Mouse (Mus musculus) kidney, embryonic 15.5 days (tissue): Measurements from ENCODE around the gene Cpped1. TPM values are rescaled to one million over a fixed set of nuclear protein-coding genes. Genes with fewer than 3 reads are reported as not detected.

ENCODE experiments used
- ATAC-seq: fragments of 200-750 bp; cut with Nextera tagmentation; replicated peaks from 2 replicates; pipeline ENCODE4 v1.8.0; 2017; ENCODE audit warnings: moderate TSS enrichment; ENCODE audit not compliant: low FRiP score
- H3K27ac ChIP-seq: fragments of 300-500 bp; sonication (generic); 2 replicates; pipeline ENCODE4 v1.5.1; 2015; ENCODE audit warnings: mild to moderate bottlenecking, inconsistent platforms
- H3K27me3 ChIP-seq: fragments of 300-500 bp; sonication (generic); 2 replicates; pipeline ENCODE4 v1.6.1; 2015; ENCODE audit warnings: inconsistent platforms
- H3K36me3 ChIP-seq: fragments of 300-500 bp; sonication (generic); 2 replicates; pipeline ENCODE4 v1.6.1; 2015; ENCODE audit warnings: inconsistent platforms
- H3K4me1 ChIP-seq: fragments of 300-500 bp; sonication (generic); 2 replicates; pipeline ENCODE4 v1.6.1; 2015; ENCODE audit warnings: inconsistent platforms
- H3K4me2 ChIP-seq: fragments of 300-500 bp; sonication (generic); 2 replicates; pipeline ENCODE4 v1.6.1; 2015; ENCODE audit warnings: moderate library complexity, mild to moderate bottlenecking, inconsistent platforms
- H3K4me3 ChIP-seq: fragments of 300-500 bp; sonication (generic); replicated peaks from 2 replicates; pipeline ENCODE4 v1.5.1; 2015; ENCODE audit warnings: mild to moderate bottlenecking, inconsistent platforms
- H3K9ac ChIP-seq: fragments of 300-500 bp; sonication (generic); 2 replicates; pipeline ENCODE4 v1.6.1; 2015; ENCODE audit warnings: mild to moderate bottlenecking, inconsistent platforms
- H3K9me3 ChIP-seq: fragments of 300-500 bp; sonication (generic); replicated peaks from 2 replicates; pipeline ENCODE4 v1.6.1; 2016; ENCODE audit warnings: inconsistent platforms
- WGBS: fragments of 180-500 bp; shearing (Covaris S2); methylation state at CpG from one replicate; pipeline ENCODE4 v1.1.7; 2015; ENCODE audit warnings: mixed read lengths; 5-methylcytosine and 5-hydroxymethylcytosine counted together
- polyA plus RNA-seq: library from polyadenylated mRNA; unstranded; fragments of >200 nt; fragmentation: Nextera tagmentation; extraction: Ambion mirVana; gene quantifications from 2 replicates; pipeline ENCODE4 v1.2.1, GENCODE M21; 2015

The Cpped1 gene
- polyA plus RNA-seq, 1 experiment from 2014 or later = 30.5 TPM

DNA sequence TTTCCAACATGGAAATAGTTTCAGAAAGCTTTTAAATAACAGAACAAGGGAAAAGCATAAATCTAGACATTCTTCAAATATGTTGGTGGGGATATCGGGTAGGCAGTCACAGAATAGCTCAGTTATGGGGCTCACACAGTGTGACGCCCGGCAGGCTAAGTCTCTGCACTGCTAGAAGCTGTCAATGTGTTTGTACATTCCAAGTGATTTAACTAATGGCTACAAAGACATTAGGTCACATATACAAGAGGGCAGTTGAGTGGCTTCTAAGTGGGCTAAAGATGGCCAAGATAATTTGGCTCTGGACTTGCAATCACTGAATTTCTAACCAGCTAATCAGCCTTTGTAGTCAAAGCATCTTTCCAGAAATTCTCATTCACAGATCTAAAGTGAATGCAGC lies 19.1 kb downstream of the Cpped1 start:
- Histone ChIP-seq H3K4me2 (no peak overlapping the region), H3K9me3 (no peaks in the 10 kb centered on the region), H3K9ac (no peak overlapping the region), H3K4me3 (no peak overlapping the region), H3K36me3 (peaks cover 28% of the 10 kb centered on the region), H3K27ac (no peak overlapping the region), H3K27me3 (no peaks in the 10 kb centered on the region), H3K4me1 (no peaks in the 10 kb centered on the region)
- ATAC-seq = no peak
- whole genome bisulfite sequencing = 38% methylated on average over 3 of the region's 3 CpGs

DNA sequence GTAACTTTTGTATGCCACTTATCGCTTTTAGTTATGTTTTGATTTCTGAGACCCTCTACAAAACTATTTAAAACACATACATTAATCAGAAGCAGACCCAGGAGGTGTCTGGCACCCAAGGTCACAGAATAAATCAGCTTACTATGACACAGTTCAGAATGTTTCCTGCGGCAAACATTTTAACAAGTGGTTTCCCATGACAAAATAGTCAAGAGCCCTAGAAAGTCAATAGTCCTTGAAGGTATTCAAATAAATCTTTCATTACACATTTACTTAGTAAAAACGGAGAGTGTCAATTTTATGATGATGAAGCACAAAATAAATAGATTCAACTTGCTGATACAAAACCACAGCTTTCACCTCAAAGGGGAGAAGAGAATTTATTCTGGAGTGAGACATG lies 19.5 kb downstream of the Cpped1 start:
- Histone ChIP-seq H3K4me3 (no peak overlapping the region), H3K4me1 (no peaks in the 10 kb centered on the region), H3K9me3 (no peaks in the 10 kb centered on the region), H3K27ac (no peak overlapping the region), H3K4me2 (no peak overlapping the region), H3K36me3 (peaks cover 30% of the 10 kb centered on the region), H3K27me3 (no peaks in the 10 kb centered on the region), H3K9ac (no peak overlapping the region)
- 26% methylated on average over 3 of the region's 3 CpGs for WGBS
- ATAC-seq = no peak

DNA sequence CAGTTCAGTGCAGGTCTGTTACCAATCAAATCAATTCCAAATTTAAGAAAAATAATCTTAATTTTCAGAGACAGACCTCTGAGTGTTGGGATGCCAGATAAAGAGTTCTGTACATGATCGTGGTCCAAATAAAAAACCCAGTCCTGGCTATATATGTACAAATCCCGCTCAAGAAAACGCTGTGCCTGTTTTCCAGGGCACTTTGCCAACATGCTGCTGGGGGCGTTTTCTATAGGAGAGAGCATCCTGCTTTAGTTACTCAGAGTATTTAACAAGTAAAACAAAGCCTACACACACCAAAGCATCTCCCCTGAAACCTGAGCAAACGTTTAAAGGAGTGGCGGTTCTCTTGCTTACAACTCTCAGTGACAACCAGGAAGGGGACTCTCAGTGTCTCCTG lies 27.4 kb downstream of the Cpped1 start:
- no peaks in the 10 kb centered on the region for H3K27me3 ChIP-seq
- 62% methylated on average over 6 of the region's 6 CpGs for WGBS
- H3K9me3 ChIP-seq = no peaks in the 10 kb centered on the region

DNA sequence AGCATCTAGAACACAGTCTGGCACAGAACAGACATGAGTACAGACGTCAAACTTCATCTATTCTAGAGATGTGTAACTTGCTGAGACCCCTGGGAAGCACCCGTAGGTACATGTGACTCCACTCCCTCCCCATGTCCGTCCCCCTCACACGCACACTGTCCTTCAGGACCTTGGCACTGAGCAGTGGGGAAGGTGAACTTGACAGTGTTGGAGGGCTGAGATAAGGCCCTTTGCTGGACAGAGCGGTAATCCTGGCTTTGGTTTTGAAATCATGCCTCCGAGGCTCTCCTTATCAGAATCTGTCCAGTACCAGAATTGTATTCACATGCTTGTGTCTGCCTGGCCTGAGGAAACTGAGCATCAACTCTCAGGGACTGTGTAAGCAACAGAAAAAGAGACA lies 28.8 kb downstream of the Cpped1 start:
- ATAC-seq = no peak
- H3K4me3 ChIP-seq = no peak overlapping the region
- H3K36me3 ChIP-seq = peaks cover 19% of the 10 kb centered on the region
- 89% methylated on average over 6 of the region's 6 CpGs for WGBS
- H3K9ac ChIP-seq = no peak overlapping the region
- no peaks in the 10 kb centered on the region for H3K27me3 ChIP-seq
- H3K9me3 ChIP-seq = no peaks in the 10 kb centered on the region
- no peak overlapping the region for H3K4me2 ChIP-seq
- H3K4me1 ChIP-seq = no peaks in the 10 kb centered on the region
- no peak overlapping the region for H3K27ac ChIP-seq

More for the DNA sequence above, 27.4 kb downstream of the Cpped1 start:
- Histone ChIP-seq H3K4me1 (no peaks in the 10 kb centered on the region), H3K36me3 (peaks cover 33% of the 10 kb centered on the region), H3K4me3 (no peak overlapping the region), H3K27ac (no peak overlapping the region), H3K9ac (no peak overlapping the region), H3K4me2 (no peak overlapping the region)
- ATAC-seq = no peak

DNA sequence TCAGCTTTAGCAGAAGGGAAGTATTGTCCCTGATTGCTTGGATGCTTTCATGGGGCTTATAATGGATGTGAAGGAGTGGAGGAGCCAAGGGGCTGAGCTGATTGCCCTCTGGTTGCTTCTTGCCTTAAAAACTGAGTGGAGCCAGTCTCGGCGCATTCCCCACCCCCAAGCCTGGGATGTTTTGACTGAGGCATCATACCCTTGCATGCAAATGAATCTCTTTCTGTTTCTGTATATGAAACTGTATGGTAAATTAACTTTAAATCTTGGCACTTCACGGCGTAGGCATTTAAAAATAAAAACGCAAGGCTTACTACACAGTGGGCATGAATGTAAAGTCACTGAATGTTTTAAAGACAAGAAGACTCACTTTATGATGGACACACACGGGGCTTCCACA lies 30.0 kb downstream of the Cpped1 start:
- 87% methylated on average over 6 of the region's 6 CpGs for WGBS
- H3K9ac ChIP-seq = no peak overlapping the region
- no peak for ATAC-seq
- no peaks in the 10 kb centered on the region for H3K4me1 ChIP-seq
- H3K27me3 ChIP-seq = no peaks in the 10 kb centered on the region
- peaks cover 9% of the 10 kb centered on the region for H3K36me3 ChIP-seq
- no peak overlapping the region for H3K4me3 ChIP-seq
- H3K9me3 ChIP-seq = no peaks in the 10 kb centered on the region
- no peak overlapping the region for H3K4me2 ChIP-seq
- H3K27ac ChIP-seq = no peak overlapping the region

DNA sequence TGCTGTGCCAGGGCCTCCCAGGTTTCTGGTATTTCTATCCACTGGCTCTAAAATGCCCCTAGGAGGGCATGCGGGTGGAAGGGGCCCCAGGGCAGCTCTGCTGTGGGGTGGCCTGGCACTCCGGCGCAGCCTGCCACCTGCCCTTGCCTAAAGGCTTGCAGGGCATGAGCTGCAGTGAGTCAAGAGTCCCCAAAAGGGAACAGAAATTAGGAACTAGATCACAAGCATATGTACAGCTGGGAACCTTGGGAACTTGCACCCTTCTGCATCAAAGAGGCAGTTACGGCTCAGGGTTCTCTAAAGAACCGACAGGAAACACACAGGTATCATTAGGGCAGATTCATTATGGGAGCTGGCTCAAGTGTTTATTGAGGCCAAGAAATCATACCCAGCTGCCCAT lies 34.0 kb downstream of the Cpped1 start:
- Histone ChIP-seq H3K9ac (no peak overlapping the region), H3K4me2 (no peak overlapping the region), H3K36me3 (peaks cover 3% of the 10 kb centered on the region; the same call in 1 of the 2 replicates), H3K9me3 (no peaks in the 10 kb centered on the region), H3K4me1 (no peaks in the 10 kb centered on the region), H3K27me3 (no peaks in the 10 kb centered on the region), H3K4me3 (no peak overlapping the region), H3K27ac (no peak overlapping the region)
- ATAC-seq = no peak
- 86% methylated on average over 5 of the region's 5 CpGs for WGBS

DNA sequence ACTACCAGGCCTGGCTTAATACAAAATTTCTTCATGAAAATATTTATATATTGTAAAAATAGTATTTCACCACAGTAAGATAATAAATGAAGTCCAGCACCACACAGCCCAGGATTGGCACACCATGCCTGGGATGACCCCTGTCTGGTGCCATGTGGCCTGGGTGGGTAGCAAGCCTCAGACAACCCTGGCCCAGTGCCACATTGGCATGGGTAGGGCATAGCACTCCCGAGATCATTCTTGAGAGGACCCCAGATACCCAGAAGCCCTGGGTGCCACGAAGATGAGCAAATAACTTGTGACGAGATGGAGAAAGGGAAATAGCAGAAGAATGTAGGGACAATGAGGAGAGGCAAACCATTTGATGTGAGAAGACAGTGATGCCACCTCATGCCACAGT lies 36.0 kb downstream of the Cpped1 start:
- Histone ChIP-seq H3K4me2 (no peak overlapping the region), H3K9ac (no peak overlapping the region), H3K4me1 (no peaks in the 10 kb centered on the region), H3K9me3 (no peaks in the 10 kb centered on the region), H3K4me3 (no peak overlapping the region), H3K27me3 (no peaks in the 10 kb centered on the region), H3K27ac (no peak overlapping the region), H3K36me3 (peaks cover 3% of the 10 kb centered on the region; the same call in 1 of the 2 replicates)
- no peak for ATAC-seq
- 94% methylated on average over 3 of the region's 3 CpGs for WGBS

DNA sequence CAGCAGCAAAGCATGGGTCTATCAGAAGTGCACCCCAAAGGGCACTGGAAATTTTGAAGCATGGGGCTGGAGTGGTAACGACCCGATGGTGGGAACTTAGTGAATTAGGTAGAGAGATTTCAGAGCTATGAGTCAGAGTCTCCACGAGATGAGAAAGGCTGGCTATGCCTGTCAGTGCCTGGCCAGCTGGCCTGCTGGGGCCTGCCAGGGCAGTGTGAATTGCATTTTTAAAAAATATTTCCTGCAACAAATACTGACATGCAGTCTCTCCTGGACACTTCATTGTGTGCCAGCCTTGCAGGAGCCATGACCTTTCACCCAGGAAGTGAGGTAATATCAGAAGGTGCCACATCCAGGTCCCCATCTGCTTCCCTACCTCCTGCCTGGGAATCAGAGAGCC lies 40.8 kb downstream of the Cpped1 start:
- WGBS = 78% methylated on average over 3 of the region's 3 CpGs
- Histone ChIP-seq H3K4me1 (no peaks in the 10 kb centered on the region), H3K9me3 (no peaks in the 10 kb centered on the region), H3K36me3 (0 out of 2 replicates have a peak, but pooled peaks cover 6% of the 10 kb centered on the region), H3K4me2 (no peak overlapping the region), H3K27me3 (no peaks in the 10 kb centered on the region), H3K27ac (no peak overlapping the region), H3K4me3 (no peak overlapping the region), H3K9ac (no peak overlapping the region)
- no peak for ATAC-seq

DNA sequence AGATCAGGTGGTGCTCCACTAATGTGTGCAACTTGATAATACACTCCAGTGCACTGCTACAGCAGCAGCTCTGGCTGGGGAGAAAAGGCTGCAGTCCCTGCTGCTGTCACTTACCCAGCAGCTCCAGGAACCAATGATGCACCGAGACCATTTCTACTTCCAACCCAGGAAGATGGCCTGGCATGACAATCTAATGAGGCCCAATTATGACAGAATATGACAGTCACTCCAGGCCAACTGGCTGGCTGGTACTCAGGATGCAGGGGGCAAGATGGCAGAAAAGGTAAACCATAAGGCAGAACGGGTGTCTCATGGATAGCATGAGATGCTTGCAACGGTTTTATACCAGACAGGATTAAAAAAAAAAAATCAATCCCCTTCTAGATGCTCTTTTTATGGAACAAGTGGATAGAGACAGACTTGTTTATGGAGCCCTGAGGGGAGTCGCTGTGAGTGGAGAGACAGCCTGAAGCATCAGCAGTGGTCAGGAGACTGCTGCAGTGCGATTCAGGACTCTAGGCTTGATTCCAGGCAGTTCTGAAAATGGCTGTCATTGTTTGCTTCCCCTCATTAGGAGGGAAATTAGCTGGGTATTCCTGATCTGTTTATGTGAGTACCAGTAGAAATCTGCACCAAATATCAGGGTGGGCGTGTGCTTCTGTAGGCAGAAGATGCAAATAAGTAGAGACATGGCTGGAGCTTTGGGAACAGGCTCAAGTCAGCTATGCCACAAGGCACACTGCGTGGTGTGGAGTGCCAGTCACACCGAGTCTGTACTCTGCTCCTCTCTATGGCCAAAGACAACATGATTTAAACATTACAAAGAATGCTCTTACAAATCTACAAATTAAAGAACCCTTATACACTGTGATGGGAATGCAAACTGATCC lies 56.3 kb downstream of the Cpped1 start:
- 80% methylated on average over 8 of the region's 8 CpGs for WGBS
- no peak overlapping the region for H3K27ac ChIP-seq
- H3K27me3 ChIP-seq = no peaks in the 10 kb centered on the region
- 0 out of 2 replicates have a peak, but pooled peaks cover 8% of the 10 kb centered on the region for H3K4me1 ChIP-seq
- H3K4me3 ChIP-seq = no peak overlapping the region
- no peaks in the 10 kb centered on the region for H3K9me3 ChIP-seq
- no peak for ATAC-seq
- no peak overlapping the region for H3K4me2 ChIP-seq
- no peaks in the 10 kb centered on the region for H3K36me3 ChIP-seq
- no peak overlapping the region for H3K9ac ChIP-seq

DNA sequence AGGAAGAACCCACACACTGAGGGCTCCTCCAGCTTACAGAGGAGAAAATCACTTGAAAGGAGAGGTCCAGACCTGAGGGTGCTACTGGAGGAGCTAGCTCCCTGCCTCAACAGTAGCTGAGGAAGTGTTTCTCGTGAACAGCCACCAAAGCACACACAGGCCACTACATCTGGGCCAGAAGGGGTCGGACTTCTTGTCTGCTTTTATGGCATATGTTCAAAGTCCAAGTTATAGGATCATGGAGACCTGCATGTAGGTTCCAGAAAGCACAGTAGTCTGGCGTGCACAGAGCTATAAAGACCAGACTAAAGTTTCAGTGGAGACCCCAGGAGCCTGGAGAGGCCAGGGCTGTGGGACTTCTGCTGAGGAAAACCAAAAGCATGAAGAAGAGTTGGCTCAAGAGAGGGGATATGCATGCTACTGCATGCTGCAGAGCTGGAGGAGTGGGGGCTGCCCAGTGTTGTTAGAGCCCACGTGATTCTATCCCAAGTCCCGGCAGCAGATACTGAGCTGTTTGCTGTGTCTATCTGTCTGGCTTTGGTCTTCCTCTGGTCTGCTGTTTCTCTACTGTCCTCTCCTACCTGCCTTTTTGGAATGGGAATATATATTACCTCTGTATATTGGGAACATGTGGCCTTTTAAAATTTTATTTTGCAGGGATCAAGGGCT lies 60.1 kb downstream of the Cpped1 start:
- WGBS = 54% methylated on average over 5 of the region's 5 CpGs
- no peak overlapping the region for H3K9ac ChIP-seq
- H3K9me3 ChIP-seq = no peaks in the 10 kb centered on the region
- 0 out of 2 replicates have a peak, but pooled peaks cover 6% of the 10 kb centered on the region for H3K36me3 ChIP-seq
- H3K4me2 ChIP-seq = no peak overlapping the region
- H3K27ac ChIP-seq = no peak overlapping the region
- H3K4me3 ChIP-seq = no peak overlapping the region
- H3K4me1 ChIP-seq = 0 out of 2 replicates have a peak, but pooled peaks cover 8% of the 10 kb centered on the region
- no peak for ATAC-seq
- no peaks in the 10 kb centered on the region for H3K27me3 ChIP-seq

DNA sequence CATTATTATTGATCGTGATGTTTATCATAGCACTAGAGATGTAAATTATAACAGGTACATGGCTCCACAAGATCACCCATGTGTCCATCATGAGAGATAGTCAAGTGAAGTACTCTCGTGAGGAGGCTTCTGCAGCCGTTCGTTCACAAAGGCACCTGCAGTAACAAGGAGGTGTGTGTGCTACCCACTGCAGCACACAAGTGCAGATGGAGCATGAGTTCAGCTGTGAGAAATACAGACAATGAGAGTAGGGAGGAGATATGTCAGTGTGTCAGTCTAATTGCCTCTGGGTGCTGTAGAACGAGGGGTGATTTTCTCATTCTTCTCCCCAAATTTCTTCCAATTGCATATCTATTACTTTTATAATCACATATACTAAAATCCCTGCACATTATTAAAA lies 63.9 kb downstream of the Cpped1 start:
- no peak overlapping the region for H3K4me3 ChIP-seq
- H3K4me2 ChIP-seq = no peak overlapping the region
- H3K4me1 ChIP-seq = 0 out of 2 replicates have a peak, but pooled peaks cover 8% of the 10 kb centered on the region
- no peak for ATAC-seq
- 0 out of 2 replicates have a peak, but pooled peaks cover 6% of the 10 kb centered on the region for H3K36me3 ChIP-seq
- 91% methylated on average over 5 of the region's 5 CpGs for WGBS
- no peaks in the 10 kb centered on the region for H3K9me3 ChIP-seq
- H3K27me3 ChIP-seq = no peaks in the 10 kb centered on the region
- H3K27ac ChIP-seq = no peak overlapping the region
- no peak overlapping the region for H3K9ac ChIP-seq

DNA sequence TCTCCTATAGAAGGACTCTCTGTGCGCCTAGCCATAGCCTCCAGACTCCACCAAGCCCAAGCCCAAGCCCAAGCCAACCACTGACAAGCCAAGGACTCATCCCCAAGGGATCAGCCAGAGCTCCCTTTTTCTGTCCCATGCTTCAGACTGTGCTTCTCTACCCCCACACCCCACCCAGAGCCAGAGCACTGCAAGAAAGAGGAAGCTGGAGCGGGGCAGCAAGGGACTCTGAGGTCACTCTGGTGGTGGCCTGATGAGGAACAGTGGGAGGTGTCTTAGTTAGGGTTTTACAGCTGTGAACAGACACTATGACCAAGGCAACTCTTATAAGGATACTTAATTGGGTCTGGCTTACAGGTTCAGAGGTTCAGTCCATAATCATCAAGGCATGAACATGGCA lies 65.8 kb downstream of the Cpped1 start:
- WGBS = 93% methylated on average over 2 of the region's 2 CpGs
- H3K36me3 ChIP-seq = 0 out of 2 replicates have a peak, but pooled peaks cover 6% of the 10 kb centered on the region
- no peak overlapping the region for H3K9ac ChIP-seq
- H3K9me3 ChIP-seq = no peaks in the 10 kb centered on the region
- H3K27me3 ChIP-seq = no peaks in the 10 kb centered on the region
- no peak overlapping the region for H3K27ac ChIP-seq
- no peak for ATAC-seq
- no peak overlapping the region for H3K4me2 ChIP-seq
- no peak overlapping the region for H3K4me3 ChIP-seq
- H3K4me1 ChIP-seq = no peaks in the 10 kb centered on the region
